Mouse (Mus musculus) skeletal muscle tissue, postnatal 0 days (tissue): ENCODE results near the gene Olfr362. TPM values are rescaled to one million over a fixed set of nuclear protein-coding genes. Genes with fewer than 3 reads are reported as not detected.

Experiments
- polyA plus RNA-seq: library from polyadenylated mRNA; unstranded; fragments of >200 nt; fragmentation: Nextera tagmentation; extraction: Ambion mirVana; gene quantifications from 2 replicates; pipeline ENCODE4 v1.2.1, GENCODE M21; 2015

Gene Olfr362
- polyA plus RNA-seq = not detected in 2 replicates

DNA sequence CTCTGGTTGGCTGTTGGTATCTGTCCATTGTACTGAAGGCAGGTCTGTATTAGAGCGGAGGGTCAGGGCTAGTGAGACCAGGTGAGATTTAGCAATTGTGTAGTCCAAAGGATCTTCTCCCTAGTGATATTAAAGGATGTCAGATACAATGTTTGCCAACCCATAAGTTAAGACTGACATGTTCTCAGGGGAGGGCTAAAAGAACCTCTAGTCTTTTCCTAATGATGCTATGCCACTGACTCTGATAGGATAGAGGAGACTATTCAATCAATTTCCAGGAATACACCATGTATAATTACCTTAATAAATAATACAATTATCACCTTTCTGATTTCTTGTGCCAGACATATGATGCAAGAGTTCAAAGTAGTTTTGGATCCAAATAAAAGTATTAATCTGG is at the start of gene Olfr362:
Gene Olfr362 (minus strand): TSS at position 101 of the 400 bp plus-strand sequence.

DNA sequence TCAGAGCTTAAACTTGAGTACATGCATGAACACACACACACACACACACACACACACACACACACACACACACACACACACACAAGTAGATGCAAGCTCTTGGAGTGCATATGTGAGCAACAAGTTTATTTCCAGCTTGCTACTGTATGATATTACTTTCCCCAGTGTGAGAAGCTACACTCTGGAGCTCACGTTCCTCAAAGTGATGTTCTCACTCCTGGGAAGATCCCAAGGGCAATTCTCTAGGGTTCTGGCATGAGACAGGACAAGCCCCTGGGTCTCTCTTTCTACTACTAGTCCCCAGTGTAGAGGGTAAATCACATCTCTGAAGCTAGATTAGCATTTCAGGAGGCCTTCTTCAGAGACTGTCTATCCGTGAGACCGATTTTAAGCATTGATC is 21.3 kb upstream of the Olfr362 start, which contains the start of gene Olfr364-ps1:
Gene Olfr364-ps1 (plus strand): TSS at position 301 of the 400 bp plus-strand sequence.

DNA sequence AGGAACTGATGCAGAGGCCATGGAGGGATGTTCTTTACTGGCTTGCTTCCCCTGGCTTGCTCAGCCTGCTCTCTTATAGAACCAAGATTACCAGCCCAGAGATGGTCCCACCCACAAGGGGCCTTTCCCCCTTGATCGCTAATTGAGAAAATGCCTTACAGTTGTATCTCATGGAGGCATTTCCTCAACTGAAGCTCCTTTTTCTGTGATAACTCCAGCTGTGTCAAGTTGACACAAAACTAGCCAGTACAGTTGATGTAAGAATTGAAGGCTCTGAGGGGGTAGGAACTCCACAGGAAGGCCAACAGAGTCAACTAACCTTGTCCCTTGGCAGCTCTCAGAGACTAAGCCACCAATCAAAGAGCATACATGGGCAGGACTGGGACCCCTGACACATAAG is 28.5 kb downstream of the Olfr362 start, which contains the start of gene Olfr361:
Gene Olfr361 (minus strand): TSS at position 101 of the 400 bp plus-strand sequence.

DNA sequence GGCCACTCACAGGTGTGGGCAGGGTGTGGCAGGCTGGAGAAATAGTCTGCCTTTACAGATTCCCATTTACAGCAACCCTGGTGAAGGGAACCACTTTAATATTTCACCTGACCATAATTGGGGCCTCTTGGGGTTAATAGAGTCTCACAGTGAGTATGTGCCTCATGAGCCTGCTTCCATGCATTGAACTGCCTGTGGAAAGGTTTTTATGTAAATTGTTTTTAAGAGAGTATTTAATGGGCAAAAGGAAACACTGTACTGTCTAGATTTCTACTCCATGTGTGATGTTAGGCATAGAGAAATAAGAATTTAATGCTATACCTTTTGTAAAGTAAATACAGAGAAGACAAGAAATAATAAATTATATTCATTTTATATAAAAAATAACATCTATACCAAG is 52.3 kb downstream of the Olfr362 start, which contains the start of gene Olfr360:
Gene Olfr360 (plus strand): TSS at position 301 of the 400 bp plus-strand sequence.

Other genes with a start within 250 kb of the Olfr362 start
- gene Olfr352, start 249.4 kb downstream of the Olfr362 start, polyA plus RNA-seq = not detected in 2 replicates
- not detected in 2 replicates for gene Olfr353, start 225.0 kb downstream of the Olfr362 start, polyA plus RNA-seq
- gene Olfr354, start 212.2 kb downstream of the Olfr362 start, polyA plus RNA-seq = not detected in 2 replicates
- not detected in 2 replicates for gene Olfr355, start 189.0 kb downstream of the Olfr362 start, polyA plus RNA-seq
- gene Olfr356, start 180.8 kb downstream of the Olfr362 start, polyA plus RNA-seq = not detected in 2 replicates
- gene Olfr357, start 124.1 kb downstream of the Olfr362 start, polyA plus RNA-seq = not detected in 2 replicates
- not detected in 2 replicates for gene Olfr358, start 108.6 kb downstream of the Olfr362 start, polyA plus RNA-seq
- gene Olfr360, start 52.2 kb downstream of the Olfr362 start, polyA plus RNA-seq = not detected in 2 replicates
- not detected in 2 replicates for gene Olfr361, start 28.6 kb downstream of the Olfr362 start, polyA plus RNA-seq
- gene Olfr364-ps1, start 21.4 kb upstream of the Olfr362 start, polyA plus RNA-seq = not detected in 2 replicates
- not detected in 2 replicates for gene Olfr365, start 70.3 kb upstream of the Olfr362 start, polyA plus RNA-seq
- gene Olfr366, start 93.7 kb upstream of the Olfr362 start, polyA plus RNA-seq = not detected in 2 replicates
- not detected in 2 replicates for gene Olfr368, start 208.6 kb upstream of the Olfr362 start, polyA plus RNA-seq
- gene Pdcl, start 241.4 kb upstream of the Olfr362 start, polyA plus RNA-seq = 26.3 and 26.7 TPM in 2 replicates